In genomic region chr5:92674859-92675573, GRCm38 (mm10) we compare ENCODE assay signal across 7 mouse cellular contexts. TPM values are rescaled to one million over a fixed set of nuclear protein-coding genes. Genes with fewer than 3 reads are reported as not detected.
A peak's percentile ranks its signal among the peaks of the same experiment; 100 is the strongest.
DNase-seq lines count a peak whose midpoint lies in the region; ATAC-seq and TF ChIP-seq lines count a peak whose summit lies in the region.

Gene Ccdc158 (minus strand): TSS chr5:92675271.

- H3K36me3 ChIP-seq in embryonic facial prominence, embryonic 13.5 days, result no peaks in the 10 kb centered on the region
- no peaks in the 10 kb centered on the region for H3K36me3 ChIP-seq in heart, embryonic 10.5 days
- H3K36me3 ChIP-seq in midbrain, postnatal 0 days (ENCODE audit: insufficient read depth, low read length), result no peaks in the 10 kb centered on the region
- no peaks in the 10 kb centered on the region for H3K36me3 ChIP-seq in spleen, adult 2 months (ENCODE audit: control insufficient read depth, insufficient read depth, low read length)

- H3K4me2 ChIP-seq in embryonic facial prominence, embryonic 13.5 days, result peak within 1 kb of the TSS; percentile 76
- peak within 1 kb of the TSS; percentile 84 for H3K4me2 ChIP-seq in midbrain, postnatal 0 days (ENCODE audit: low read depth, low read length, poor library complexity, severe bottlenecking)

- H3K27me3 ChIP-seq in embryonic facial prominence, embryonic 13.5 days, result 0 out of 2 replicates have a peak, but pooled peaks cover 4% of the 10 kb centered on the region
- H3K27me3 ChIP-seq in heart, embryonic 10.5 days (ENCODE audit: insufficient read depth, poor library complexity, severe bottlenecking), result no peaks in the 10 kb centered on the region
- H3K27me3 ChIP-seq in midbrain, postnatal 0 days (ENCODE audit: insufficient read depth, low read length), result no peaks in the 10 kb centered on the region
- 0 out of 2 replicates have a peak, but pooled peaks cover 2% of the 10 kb centered on the region for H3K27me3 ChIP-seq in spleen, adult 2 months (ENCODE audit: control insufficient read depth, insufficient read depth, low read length)

- H3K4me1 ChIP-seq in embryonic facial prominence, embryonic 13.5 days, result 0 out of 2 replicates have a peak, but pooled peaks cover 2% of the 10 kb centered on the region
- peaks cover 16% of the 10 kb centered on the region for H3K4me1 ChIP-seq in heart, embryonic 10.5 days
- H3K4me1 ChIP-seq in midbrain, postnatal 0 days (ENCODE audit: insufficient read depth, low read length), result no peaks in the 10 kb centered on the region
- H3K4me1 ChIP-seq in spleen, adult 2 months (ENCODE audit: control insufficient read depth, insufficient read depth, insufficient read length), result peaks cover 8% of the 10 kb centered on the region

- peak; percentile 69 for DNase-seq in adrenal gland, postnatal 25 days
- DNase-seq in heart, embryonic 10.5 days (ENCODE audit: low spot score), result peak; percentile 97
- peak; percentile 87 for DNase-seq in kidney, adult 9 months
- DNase-seq in liver, result peak; percentile 85
- DNase-seq in midbrain, postnatal 0 days (ENCODE audit: low spot score), result peak; percentile 91
- DNase-seq in spleen, adult 2 months (ENCODE audit: low read depth in 1 of 2, low spot score in 2 of 2), result peak; percentile 44 to 45

- WGBS in embryonic facial prominence, embryonic 13.5 days, result 13% methylated on average over 45 of the region's 55 CpGs
- WGBS in heart, embryonic 10.5 days, result 10% methylated on average over 49 of the region's 55 CpGs
- 13% methylated on average over 47 of the region's 55 CpGs for WGBS in midbrain, postnatal 0 days
- 15% methylated on average over 49 of the region's 55 CpGs for WGBS in spleen, adult 2 months

- peak; percentile 81 for ATAC-seq in embryonic facial prominence, embryonic 13.5 days (ENCODE audit: insufficient number of reproducible peaks, insufficient read depth, low FRiP score, low TSS enrichment, low read depth)
- peak; percentile 90 for ATAC-seq in midbrain, postnatal 0 days (ENCODE audit: low FRiP score)

- no peak for TF ChIP-seq CTCF in midbrain, postnatal 0 days (IDR thresholded peaks at IDR 0.05)
- TF ChIP-seq CTCF in spleen, adult 2 months (IDR thresholded peaks at IDR 0.05; ENCODE audit: extremely low read depth, insufficient read depth, insufficient read length, insufficient replicate concordance), result no peak

- peak within 1 kb of the TSS; percentile 63 for H3K9ac ChIP-seq in embryonic facial prominence, embryonic 13.5 days
- H3K9ac ChIP-seq in midbrain, postnatal 0 days (replicated peaks; ENCODE audit: low read length, poor library complexity, severe bottlenecking), result peak within 1 kb of the TSS; percentile 30; the same call in 1 of the 2 replicates

- H3K27ac ChIP-seq in embryonic facial prominence, embryonic 13.5 days, result no peak within 1 kb of the TSS
- H3K27ac ChIP-seq in heart, embryonic 10.5 days, result peak within 1 kb of the TSS; percentile 83
- no peak within 1 kb of the TSS for H3K27ac ChIP-seq in midbrain, postnatal 0 days (ENCODE audit: low read depth, low read length)
- H3K27ac ChIP-seq in spleen, adult 2 months (ENCODE audit: insufficient read depth, low read length), result no peak within 1 kb of the TSS

- H3K9me3 ChIP-seq in embryonic facial prominence, embryonic 13.5 days, result no peaks in the 10 kb centered on the region
- H3K9me3 ChIP-seq in heart, embryonic 10.5 days, result no peaks in the 10 kb centered on the region
- H3K9me3 ChIP-seq in midbrain, postnatal 0 days (ENCODE audit: low read length), result no peaks in the 10 kb centered on the region

- H3K4me3 ChIP-seq in embryonic facial prominence, embryonic 13.5 days, result peak within 1 kb of the TSS; percentile 49
- peak within 1 kb of the TSS; percentile 65 for H3K4me3 ChIP-seq in heart, embryonic 10.5 days
- peak within 1 kb of the TSS; percentile 46 for H3K4me3 ChIP-seq in midbrain, postnatal 0 days (ENCODE audit: low read depth, low read length)
- peak within 1 kb of the TSS; percentile 50 for H3K4me3 ChIP-seq in spleen, adult 2 months (ENCODE audit: extremely low read depth, insufficient read depth, insufficient read length)

- no peak for TF ChIP-seq POLR2A in spleen, adult 2 months (IDR thresholded peaks at IDR 0.05; ENCODE audit: low read depth, low read length)

RNA-seq across cellular contexts. Expression of gene Ccdc158, which starts in this region (rescaled TPM):
- total RNA-seq in adrenal gland, postnatal 25 days (2021), result 0.49 and 1.00 TPM in 2 replicates
- polyA plus RNA-seq in embryonic facial prominence, embryonic 13.5 days (2015; fragmentation: Nextera tagmentation; extraction: Ambion mirVana), result 0.41 and 1.2 TPM in 2 replicates
- polyA plus RNA-seq in heart, embryonic 10.5 days (2016; fragmentation: Nextera tagmentation; extraction: Ambion mirVana), result 0.87 and 0.90 TPM in 2 replicates
- 0.44 and 0.66 TPM in 2 replicates for total RNA-seq in midbrain, postnatal 0 days (2014; rRNA removed)
- 0.23 and 0.52 TPM in 2 replicates for polyA plus RNA-seq in midbrain, postnatal 0 days (2015; fragmentation: Nextera tagmentation; extraction: Ambion mirVana)
- 0.11 and 0.21 TPM in 2 replicates for polyA plus RNA-seq in spleen, adult 2 months (2012; rRNA removed)

Comparison
In these comparisons a context has a peak if more than half of its experiments do, and no peak if none do; other contexts are left out.
1. Peak in DNase-seq in adrenal gland, postnatal 25 days; RNA of the gene not detected or under 1 TPM.
2. Peak in DNase-seq, H3K4me3 ChIP-seq and H3K27ac ChIP-seq in heart, embryonic 10.5 days; RNA of the gene not detected or under 1 TPM.
3. Peak in DNase-seq, ATAC-seq, H3K4me3 ChIP-seq, H3K9ac ChIP-seq and H3K4me2 ChIP-seq in midbrain, postnatal 0 days; RNA of the gene not detected or under 1 TPM.
4. Peak in DNase-seq and H3K4me3 ChIP-seq in spleen, adult 2 months; RNA of the gene not detected or under 1 TPM.
5. DNase-seq: peak in every context shown above with its lines; median percentile 97 in heart, embryonic 10.5 days; 91 in midbrain, postnatal 0 days; 87 in kidney, adult 9 months; 85 in liver; 69 in adrenal gland, postnatal 25 days; 44 in spleen, adult 2 months.